Mouse (Mus musculus) right cerebral cortex, postnatal 25 days (tissue): ENCODE results near the gene Zfp507.

ENCODE experiments used
- DNase-seq: peaks from one replicate; pipeline ENCODE4 v3.0.0; 2022

The Zfp507 gene

DNA sequence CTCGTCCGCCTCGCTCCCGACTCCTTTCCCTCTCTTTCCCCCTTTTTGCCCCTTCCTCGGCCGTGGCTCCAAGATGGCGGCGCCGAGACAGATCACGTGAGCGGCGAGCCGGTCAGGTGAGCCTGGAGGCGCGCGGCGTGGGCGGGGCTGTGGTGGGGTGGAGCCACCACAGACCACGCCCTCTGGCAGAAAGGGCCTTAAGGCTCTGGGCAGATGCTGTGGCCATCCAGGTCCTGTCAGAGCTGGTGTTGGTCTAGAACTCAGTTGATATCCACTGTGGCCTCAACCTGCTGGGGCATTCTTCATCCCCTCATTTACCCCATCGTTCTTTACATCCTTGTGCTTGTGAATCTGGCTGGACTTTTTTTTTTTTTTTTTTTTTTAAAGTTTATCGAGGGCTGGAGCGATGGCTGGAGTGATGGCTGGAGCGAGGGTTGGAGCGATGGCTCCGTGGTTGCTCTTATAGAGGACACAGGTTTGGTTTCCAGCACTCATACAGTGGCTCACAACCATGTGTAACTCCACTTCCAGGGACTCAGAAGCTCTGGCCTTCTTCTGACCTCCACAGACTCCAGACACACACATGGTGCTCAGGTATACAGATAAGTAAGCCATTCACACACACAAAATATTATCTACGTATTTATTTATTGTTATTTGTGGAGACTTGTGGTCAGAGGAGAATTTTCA, at the start of gene Zfp507:
TSS of gene Zfp507 (minus strand) at position 98 of the 690 bp plus-strand sequence.
- DNase-seq, result peak; percentile 89

DNA sequence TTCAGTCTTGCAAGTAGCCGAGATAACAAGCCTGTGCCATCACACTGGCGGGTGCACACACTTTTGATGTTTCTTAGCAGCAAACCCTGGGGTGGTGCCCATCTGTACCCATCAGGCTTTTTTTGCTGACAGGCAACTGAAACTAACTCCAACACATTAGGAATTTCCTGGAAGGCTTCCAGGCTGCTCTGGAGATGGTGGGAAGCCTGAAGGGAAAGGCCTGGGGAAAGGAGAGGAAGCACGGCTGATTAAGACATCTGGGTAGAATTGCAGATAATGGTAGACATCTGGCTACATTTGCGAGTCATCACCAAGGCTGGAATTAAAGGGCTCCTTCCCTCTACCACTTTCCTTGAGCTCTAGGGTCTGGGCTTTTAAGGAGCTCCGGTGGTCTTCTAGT, 47.6 kb upstream of the Zfp507 start:
- DNase-seq, result no peak

DNA sequence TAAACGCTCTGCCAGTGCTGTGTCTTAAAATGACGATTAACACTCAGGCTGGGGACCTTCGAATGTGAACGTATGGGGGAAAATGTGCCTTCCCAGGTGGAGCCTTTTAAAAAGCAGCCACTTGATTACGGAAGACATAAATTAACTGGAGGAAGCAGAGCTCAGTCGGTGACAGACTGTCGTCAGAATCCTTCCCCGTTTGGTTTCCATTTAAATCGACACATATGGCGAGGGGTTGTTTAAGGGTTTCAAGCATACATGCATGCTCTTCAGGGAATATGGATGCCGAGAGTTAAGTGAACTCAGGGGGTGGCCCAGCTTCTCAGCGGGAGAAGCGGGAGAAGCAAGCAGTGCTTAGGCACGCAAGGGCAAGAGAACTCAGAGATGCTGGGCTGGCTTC, 45.7 kb upstream of the Zfp507 start:
- DNase-seq, result no peak

DNA sequence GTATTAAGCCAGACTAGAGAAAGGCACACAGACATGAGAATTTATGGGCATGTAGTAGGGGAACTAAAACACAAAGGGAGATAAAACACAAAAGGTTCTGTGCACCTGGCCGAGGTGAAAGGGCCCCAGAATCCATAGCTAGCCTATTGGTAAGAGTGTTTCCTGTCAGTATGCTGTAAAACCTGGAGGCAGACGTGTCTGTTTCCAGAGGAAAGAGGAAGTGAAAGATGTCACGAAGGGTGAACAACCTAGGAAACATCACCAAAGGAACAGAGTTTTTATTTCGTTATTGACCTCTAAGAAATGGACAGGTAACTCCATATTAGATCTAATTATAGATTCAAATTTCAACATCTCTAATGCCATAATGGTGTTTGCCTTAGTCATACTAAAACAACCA, 37.7 kb upstream of the Zfp507 start:
- DNase-seq, result no peak

DNA sequence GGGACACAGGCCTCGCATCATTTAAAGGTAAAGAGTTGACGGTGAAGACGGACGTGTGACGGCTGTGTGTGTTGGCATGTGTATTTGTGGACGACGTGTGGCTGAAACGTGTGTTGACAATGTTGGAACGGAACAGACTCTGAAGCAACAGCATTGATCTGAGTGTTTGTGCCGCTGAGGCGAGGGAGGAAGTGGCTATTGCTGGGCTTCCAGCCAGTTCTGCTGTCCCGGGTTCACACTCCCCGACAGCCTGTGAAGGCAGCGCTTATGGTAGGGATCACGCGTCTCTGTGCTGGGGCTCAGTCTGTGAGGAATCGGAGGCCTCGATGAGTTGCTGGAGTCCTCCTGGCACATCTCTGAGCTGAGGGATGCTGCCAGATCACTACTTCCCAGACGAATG, 34.0 kb upstream of the Zfp507 start:
- peak; percentile 14 for DNase-seq

DNA sequence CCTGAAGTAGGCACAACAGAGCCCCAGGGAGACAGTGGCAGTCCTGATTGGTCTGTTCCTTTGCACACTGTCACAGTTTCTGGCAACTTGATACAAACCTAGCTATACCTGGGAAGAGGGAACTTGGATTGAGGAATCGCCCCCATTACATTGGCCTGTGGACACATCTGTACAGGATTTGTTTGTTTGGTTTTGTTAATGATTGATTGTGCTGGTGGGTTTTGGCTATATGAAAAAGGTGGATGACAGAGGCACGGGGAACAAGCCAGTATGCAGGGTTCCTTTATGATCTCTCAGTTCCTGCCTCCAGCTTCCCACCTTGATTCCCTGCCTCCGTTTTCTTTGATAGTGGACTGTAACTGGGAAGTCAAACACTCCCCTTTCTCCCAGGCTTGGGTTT, 33.6 kb upstream of the Zfp507 start:
- no peak for DNase-seq

DNA sequence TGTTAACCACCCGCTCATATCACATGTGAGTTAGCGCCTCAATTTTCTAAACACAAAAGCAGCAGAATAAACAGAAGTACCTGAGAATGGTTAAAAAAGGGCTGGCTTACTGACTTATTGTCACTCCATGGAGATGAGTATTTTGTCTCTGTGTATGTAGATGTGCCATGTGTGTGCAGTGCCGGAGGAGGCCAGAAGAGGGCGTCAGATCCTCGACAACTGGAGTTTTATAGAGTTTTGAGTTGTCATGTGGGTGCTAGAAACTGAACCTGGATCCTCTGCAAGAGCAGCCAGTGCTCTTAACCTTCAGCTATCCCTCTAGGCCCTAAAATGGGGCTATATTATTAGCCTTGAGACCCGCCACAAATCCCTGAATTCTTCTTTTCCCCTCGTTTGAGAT, 27.3 kb upstream of the Zfp507 start:
- DNase-seq, result no peak

DNA sequence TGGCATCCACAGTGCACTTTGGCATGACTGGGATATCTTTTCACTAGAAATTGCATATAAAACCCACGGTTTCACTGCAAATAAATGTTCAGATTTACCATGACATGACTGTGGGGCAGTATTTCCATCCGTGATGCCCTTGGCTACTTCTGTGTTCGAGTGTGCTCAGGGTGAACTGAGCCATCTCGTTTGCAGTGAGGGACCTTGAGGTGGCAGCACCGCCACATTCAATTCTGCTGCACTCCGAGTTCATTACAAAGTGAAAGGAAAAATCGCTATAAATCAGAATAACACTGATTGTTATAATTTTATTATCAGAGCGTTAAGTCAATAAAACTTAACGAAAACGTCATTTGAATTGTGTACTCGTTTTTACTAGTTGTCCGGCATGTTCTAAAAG, 21.1 kb upstream of the Zfp507 start:
- DNase-seq, result peak; percentile 29

DNA sequence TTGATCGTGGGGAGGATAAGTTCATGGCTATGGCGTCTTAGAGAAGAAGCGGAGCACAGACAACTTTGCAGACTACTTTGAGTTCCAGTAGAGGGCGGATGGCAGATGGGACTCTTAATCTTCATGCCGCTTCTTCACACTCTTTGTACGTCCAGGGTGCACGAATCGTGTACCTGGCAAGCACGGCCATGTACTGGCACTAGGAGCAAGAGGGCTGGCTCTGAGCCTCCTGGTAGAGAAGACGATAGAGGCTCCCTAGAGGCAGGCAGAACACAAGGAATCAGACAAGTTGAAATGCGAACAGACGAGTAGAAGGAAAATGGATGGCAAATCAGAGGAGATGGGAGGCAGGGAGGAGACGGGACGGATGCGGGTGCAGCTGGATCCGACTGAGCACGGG, 19.5 kb upstream of the Zfp507 start:
- DNase-seq, result no peak

DNA sequence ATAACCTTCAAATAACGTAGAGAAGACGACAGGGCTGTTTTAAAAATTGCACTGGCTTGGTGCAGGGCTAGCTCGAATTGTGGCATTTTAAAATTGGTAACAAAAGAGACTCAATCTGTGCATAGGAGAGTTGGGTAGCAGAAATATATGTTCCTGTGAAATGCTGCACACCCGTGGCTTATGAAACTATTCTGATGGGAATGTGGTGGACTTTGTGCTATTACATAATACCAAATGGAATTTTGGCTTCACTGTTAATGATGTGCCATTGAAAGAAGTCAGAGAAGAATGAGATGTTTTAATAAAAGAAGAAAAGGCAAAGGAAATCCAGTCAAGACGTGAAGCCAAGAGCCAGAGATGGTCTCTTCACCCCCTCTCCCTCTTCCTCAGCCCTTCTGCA, 18.6 kb upstream of the Zfp507 start:
- DNase-seq, result no peak

DNA sequence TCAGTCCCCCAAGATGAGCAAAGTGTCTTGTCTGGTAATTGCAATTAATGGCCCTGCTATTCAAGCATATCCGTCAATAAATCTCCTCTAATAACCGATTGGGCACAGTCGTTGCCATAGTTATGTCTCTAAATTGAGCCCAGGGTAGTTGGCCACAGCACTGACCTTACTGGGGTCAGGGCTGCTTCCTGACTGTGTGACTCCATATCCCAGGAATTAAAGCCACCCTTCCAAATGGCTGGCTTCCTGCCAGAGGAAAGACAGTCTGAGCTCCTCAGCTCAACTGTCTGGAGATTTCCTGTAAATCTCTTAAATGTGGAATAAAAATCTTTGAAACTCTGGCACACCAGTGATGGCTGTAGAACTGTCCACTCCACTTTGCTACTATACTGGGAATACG, 16.7 kb upstream of the Zfp507 start:
- no peak for DNase-seq

DNA sequence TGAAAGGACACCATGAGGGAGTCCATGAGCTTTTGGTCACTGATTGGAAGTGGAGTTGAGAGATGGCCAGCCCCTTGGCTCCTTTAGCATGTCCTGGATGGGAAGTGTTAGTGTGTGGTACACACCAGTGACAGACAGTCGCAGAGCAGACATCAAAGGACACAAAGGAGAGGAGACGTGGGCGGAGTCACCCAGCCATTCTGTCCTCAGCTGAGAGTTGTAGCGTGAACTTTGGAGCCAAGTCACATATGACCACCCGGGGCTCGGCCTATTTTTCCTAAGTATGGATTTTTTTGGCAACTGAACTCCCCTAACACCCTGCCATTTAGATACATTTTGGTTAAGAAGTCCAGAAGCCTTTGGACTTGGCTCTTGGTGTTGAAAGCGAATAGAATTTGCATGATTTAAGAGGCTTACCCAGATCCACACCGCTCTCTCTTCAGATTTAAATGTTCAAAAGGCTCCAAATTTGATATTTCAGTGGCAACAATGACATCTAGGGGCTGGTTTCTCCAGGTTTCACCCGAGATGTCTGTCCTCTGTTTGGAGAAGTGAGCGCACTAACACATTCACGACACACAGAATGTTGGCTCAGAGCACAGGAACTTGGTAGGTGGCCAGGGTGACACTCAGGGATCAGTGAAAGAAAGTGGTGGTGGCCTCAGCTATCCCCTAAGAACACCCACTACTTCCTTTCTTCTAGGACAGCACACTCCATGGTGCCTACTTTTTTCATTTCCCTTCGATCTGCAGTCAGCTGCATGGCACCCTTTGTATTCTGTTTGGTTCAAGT, 12.2 kb upstream of the Zfp507 start:
- no peak for DNase-seq

DNA sequence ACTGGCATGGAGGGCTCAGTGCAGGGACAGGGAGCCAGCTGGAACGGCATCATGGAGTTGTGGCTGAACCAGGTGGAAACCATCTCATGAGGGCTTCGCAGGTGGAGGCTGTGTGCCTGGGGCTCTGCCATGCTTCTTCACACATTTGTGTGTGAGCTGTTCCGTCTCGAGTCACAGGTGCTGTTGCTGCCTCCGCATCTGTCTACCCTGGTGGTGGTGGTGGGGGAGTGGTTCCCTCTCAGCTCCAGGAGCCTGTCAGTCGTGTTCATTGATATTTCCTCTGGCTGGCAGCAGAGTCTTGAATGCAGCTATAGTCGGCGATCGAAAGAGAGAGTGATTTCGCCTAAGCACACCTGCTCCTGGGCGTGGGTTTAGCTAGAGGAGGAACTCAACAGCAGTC, 10.5 kb upstream of the Zfp507 start:
- DNase-seq, result peak; percentile 32

DNA sequence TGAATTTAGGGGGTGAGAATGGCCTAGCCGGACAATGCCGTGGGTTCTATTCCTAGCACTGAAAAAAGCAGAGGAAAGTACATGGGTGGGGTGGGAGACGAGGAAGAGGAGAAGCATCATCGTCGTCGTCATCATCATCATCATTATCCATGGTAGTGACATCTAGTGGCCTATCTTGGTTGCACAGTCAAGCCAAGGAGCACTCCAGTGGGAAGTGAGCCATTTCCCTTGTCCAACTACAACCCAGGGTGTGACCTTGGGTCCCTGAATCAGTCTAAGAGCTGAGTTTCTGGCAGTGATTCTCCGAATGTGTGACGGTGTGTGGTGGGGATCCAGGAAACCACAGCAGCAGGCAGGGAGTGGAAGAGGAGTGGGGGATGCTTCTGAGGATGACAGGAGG, 7.9 kb upstream of the Zfp507 start:
- no peak for DNase-seq

DNA sequence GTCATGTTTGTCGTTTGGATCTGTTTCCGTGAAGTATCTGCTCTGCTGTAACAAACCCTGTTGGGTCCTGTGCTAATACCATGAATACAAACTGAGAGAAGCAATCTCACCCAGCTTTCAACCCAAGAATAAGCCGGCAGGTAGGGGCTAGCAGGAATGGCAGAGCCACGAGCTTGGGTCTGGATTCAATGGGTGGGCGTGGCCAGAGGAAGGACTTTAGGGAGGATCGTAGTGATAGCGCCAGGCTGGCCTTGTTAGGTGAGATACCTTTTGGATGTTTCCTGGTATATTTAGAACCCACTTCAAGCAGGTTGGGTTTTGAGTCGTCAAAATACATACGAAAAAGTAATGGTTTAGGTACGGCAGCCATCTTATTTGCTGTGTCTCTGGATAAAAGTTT, 1.4 kb upstream of the Zfp507 start:
- DNase-seq, result no peak

DNA sequence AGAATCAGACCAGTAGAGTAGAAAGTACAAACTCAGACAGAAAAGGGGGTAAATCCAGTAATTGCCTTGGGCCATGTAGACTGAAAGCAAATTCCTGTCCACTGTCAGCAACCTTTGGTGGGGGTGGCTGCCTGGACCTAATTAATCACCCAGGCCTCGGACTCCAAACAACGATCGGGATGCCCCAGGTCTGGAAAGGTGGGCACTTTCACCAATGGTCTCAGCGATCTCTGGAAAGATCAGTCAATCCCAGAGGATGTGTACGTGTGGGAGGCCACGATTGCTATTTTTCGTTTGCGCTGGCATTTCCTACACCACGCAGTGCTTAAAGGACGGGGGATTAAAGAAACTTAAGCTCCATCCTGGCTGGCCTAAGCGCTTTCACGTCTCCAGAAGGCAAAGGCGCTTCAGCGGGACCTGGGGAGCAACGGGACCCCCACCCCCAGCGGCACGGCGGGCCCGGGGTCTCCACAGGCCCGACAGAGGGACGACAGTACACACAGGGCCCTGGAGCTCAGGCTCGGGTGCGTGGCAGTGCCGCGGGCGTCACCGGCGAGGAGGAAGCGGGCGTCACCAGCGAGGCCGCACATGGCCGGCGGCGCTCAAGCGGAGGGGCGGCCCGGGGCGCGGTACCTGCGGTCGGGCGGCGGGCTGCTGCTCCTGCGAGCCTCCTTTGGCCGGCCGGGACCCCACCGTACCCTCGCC, 450 bp downstream of the Zfp507 start:
- DNase-seq, result no peak

DNA sequence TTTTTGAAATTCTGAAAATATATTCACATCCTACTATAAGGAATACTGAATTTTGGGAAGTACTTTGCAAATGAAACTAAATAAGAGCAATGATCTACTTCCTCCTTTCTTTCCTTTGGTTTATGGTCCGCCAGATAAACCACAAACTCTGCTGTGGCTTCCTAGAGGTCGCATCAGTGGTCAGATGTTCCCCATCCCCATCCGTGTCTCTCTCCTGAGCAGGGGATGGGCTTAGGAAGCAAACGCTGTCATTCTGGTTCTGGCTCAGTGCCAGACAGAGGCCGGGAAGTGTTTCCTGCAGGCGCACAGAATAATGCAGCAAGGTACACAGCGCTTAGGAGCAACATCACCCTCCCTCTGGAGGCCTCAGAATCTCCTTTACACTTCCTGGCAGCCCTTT, 6.7 kb downstream of the Zfp507 start:
- DNase-seq, result no peak

DNA sequence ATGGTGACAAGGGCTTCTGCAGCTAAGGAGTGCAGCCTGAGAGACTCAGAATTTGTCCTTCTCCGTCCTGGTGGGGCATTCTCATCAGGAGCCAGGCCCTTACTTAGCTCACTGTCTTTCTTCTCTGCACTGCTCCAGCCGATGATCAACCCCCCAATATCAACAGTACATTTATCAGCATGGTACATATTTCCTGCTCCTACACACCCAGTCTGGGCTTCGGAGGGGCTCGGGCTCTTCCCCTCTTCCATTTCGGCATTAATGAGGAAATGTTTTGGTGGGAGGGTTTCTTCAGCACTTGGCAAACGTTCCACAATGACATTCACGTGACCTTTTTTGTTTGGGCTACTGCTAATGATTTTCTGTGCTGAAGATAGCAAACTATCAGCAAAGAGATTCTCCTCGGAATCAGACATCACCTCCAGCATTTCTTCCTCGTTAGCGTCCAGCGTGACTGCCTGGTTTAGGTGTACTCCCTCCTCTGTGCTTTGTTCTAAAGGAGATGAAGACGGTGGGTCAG, 8.6 kb downstream of the Zfp507 start:
- DNase-seq, result no peak

DNA sequence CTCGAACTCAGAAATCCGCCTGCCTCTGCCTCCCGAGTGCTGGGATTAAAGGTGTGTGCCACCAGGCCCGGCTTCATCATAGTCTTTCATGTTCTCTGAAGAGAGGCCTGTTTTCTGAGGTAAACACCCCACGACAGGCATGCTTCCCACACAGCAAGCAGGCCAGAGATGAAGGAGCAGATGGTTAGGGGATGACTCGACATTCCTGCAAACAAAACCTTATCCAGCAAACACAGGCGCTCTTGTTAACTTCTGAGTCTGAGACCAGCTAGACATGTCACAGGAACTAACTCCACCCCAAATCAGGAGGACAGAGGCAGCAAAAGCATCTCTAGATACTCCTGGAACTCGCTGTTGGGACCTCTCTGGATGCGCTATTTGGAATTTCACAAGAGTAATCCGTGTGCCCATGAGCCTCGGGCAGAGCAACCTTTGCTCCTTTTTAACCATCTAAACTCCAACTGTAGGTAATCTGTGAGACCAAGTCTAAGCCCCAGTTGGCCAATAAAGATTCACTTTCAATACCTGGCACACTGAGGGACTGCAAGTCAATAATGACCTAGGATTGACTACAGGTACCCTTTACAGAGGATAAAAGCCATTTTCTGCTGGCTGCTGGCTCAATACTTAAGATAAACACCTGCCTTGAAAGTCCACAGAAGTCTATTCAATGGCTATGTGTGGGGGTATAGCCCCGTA, 10.5 kb downstream of the Zfp507 start:
- DNase-seq, result peak; percentile 21

DNA sequence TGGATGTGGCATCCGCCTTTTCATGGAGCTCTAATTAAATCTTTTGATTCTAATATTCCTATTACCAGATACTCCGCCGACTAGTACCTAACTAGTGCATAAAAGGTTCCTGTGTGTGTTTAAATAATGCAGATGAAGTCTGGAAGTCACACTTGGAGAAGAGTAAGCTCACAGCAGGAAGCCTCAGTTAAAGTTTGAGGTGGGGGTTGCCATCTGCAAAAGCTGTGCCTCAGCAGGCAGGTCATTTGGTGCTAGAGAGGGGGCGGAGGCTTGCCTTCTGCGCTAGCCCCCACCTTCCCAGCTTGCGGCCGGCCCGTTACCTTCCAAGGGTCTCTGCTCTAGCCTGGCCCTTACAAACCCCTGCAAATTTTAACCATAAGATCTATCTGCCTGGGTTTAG, 11.9 kb downstream of the Zfp507 start:
- DNase-seq, result no peak

DNA sequence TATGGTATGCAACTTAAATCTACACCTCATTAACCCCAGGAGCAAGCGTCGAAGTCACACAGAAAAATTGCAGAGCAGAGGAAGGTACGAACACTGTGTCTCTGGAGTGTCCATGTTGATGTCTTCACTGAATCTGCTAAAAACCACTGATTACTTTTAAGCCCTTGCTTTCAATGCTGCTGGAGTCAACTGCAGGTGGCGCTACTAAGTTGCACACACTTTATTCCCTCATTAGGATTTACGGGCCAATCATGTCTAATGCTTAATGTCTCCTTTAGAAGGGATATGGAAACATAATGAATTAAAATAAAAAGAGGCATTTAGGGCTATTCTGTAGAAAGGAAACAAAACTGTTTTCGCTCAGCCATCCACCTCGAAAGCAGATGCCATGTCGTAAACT, 12.6 kb downstream of the Zfp507 start:
- no peak for DNase-seq

DNA sequence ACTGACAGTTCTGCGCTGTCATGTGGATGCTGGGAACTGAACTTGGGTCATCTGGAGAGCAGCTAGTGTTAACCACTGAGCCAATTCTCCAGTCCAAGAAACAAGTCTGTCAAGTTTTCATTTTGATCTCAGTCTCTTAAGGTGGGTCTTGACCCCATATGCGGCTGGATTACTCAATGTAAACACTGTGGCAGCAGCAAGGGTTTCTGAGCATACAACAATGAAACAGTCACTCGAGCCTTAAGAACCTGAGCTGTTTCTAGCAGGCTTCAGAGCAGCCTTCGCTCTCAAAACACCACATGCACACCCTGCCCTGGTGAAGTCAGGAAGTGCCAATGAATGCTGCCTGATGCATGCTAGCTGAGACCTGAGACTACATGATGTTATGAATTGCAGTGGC, 17.2 kb downstream of the Zfp507 start:
- DNase-seq, result no peak

DNA sequence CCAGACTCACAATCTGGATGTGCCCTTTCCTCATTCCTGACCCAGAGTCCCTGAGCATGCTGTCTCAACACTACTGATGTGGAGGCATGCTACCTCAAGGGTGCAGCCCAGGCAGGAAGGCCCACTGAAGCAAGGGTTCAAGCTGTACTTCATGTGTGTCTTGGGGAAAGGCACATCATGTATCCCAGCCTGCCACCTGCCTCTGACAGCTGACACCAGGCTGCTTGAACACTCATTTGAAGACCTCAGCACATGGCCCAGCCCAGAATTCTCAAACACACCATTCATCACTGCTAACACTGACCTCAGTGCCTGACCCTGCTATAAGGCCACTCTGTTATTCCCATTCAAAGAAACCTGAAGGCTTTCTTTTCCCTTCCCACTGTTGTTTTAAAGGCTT, 20.6 kb downstream of the Zfp507 start:
- DNase-seq, result no peak
